Mouse (Mus musculus) adrenal gland, postnatal 36 days (tissue): ENCODE measurements around the gene Gclc. TPM values are rescaled to one million over a fixed set of nuclear protein-coding genes. Genes with fewer than 3 reads are reported as not detected.

Source experiments
- DNase-seq, 2 experiments: peaks; one replicate each; pipeline ENCODE4 v3.0.0; 2021; ENCODE audit warnings: mixed read lengths in 1 of 2
- total RNA-seq, 2 experiments: library from RNA; stranded (reverse); gene quantifications; 2 replicates each; pipeline ENCODE4 v1.2.3; 2021

Gclc gene
- total RNA-seq, 2 experiments from 2014 or later: 40.9 to 47.2 TPM

DNA sequence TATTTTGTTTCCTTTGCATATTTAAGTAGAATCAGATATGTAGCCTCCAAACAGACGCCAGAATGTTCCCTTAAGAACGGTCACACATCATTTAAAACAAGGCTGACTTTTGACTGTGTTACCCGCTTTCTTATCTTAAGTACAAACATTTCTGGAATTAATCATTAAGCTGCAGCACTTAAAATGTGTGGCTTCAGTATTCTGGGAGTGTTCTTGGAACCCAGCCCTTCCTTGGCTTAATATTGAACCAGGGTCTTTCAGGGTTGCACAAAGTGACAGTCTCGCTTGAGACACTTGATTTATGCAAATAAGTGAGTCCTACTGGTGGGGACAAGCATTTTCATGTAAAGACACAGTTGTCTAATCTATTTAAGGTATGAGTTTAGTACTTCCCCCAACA lies 27.9 kb downstream of the Gclc start:
- DNase-seq: no peak

DNA sequence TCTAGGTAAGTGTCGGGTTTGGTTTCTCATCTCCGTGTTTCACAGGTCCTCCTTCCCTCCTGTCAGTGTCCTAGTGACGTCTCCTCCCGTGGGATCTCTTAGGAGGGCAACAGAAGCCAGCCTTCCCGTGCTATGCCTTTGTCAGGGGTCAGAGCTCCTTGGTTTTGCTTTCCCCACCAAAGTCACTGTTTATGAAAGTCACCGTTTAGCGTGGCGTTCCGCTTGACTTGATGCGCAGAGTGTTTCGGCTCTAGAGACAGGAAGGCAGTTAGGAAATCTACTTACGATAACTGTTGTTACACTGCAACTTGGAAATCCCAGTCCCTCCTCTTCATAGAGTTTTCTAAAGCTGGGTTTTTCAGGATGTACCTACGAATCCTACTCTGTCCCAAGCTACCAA lies 28.7 kb downstream of the Gclc start:
- DNase-seq: no peak

DNA sequence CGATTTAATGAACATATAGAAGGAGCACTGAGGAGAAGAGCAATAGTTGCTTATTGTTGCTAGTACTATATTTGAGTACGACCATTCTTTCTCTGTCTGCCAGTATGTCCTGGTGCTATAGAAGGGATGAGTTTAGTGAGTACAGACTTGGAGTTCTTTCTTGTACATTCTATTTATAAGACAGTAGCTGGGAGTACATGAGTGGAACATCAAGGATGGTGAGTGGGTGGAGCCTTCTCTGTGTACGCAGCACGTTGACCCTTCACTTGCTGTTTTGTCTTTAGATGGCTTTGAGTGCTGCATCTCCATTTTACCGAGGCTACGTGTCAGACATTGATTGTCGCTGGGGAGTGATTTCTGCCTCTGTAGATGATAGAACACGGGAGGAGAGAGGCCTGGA lies 31.1 kb downstream of the Gclc start:
- no peak for DNase-seq

DNA sequence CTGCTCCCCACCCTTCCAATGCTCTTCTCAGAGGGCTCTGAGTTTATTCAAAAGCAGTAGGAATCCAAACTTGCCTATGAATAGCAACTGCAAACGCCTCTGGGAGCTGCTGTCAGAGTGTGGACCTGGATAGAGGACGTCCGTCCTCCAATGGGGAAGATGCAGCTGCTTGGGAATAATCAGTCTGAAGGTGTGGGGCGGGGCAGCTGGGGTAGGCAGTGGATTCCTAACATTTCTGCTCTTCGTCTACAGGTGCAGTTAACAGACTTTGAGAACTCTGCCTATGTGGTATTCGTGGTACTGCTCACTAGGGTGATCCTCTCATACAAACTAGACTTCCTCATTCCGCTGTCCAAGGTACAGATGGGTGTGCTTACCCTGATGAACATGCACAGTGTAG lies 33.6 kb downstream of the Gclc start:
- DNase-seq: no peak

GRCm38 (mm10) chr9:77789615-77790348 lies 35.4 kb downstream of the Gclc start:
- peak; percentile 55 to 65 for DNase-seq

DNA sequence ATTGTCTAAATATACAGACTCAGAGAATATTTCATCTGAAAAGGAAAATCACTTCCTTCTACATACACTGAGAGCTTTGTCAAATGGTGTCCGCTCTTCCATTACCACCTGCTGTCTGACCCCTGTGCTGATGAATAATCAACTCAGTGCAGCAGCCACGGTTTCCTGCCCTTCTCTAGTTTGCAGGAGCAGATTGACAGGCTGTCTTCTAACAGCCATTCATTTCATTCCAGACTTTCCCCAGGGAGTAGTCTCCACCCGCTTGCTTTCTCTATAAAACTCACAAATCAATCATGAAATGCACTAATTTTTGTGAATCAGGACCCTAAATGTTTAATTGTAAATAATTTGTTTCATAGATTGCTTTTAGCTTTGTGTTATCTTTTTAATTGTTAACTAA lies 39.5 kb downstream of the Gclc start:
- DNase-seq: no peak

DNA sequence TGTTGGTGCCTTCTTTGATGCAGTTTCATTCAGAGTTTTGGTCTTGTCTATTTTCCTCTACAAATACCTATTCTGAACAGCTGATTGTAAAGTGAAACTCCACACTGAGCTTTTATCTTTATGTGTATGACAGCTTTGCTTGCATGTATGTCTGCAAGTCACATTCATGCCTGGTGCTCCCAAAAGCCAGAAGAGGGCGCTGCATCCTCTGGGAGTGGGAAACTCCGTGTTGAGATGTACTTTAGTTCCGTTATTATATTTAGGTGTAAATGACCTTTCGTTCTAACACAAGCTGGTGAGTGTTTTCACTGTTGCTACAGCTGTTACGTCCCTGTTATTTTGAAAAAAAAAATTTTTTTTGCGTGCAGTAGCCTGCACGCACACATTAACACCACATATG lies 48.1 kb downstream of the Gclc start:
- DNase-seq: peak; percentile 52 to 62

- DNase-seq: no peak
These were observed 52.1 kb downstream of the Gclc start for GRCm38 (mm10) chr9:77806426-77806825.

GRCm38 (mm10) chr9:77806842-77807668 lies 52.7 kb downstream of the Gclc start:
- peak; percentile 85 to 89 for DNase-seq

- DNase-seq: peak in 1 of 2 experiments; percentile 20
These were observed 54.1 kb downstream of the Gclc start for GRCm38 (mm10) chr9:77808481-77808880.

GRCm38 (mm10) chr9:77818858-77819257 lies 64.5 kb downstream of the Gclc start:
- no peak for DNase-seq

GRCm38 (mm10) chr9:77819318-77819717 lies 65.0 kb downstream of the Gclc start:
- no peak for DNase-seq

DNA sequence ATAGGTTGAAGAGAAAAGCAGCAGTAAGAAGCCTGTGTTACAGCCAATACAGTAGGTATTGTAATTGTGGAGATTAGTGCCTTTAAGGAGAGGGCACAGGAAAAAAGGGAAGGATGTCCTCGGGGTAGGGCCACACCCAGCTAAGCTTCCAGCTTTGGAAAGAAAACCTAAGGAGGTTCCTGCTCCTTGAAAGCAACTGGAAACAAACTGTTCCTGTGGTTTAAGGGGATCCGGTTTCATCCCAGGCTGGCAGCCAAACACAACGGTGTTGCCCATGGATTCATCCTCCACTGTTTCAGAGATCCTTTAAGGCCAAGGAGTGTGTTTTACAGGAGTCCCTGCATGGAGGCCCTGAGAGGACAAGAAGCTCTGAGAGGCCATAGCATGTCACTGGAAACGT lies 66.5 kb downstream of the Gclc start:
- DNase-seq: no peak

GRCm38 (mm10) chr9:77825380-77825961 lies 71.1 kb downstream of the Gclc start:
- DNase-seq: peak; percentile 22 to 23

GRCm38 (mm10) chr9:77826237-77826636 lies 71.9 kb downstream of the Gclc start:
- no peak for DNase-seq

GRCm38 (mm10) chr9:77828531-77828965 lies 74.2 kb downstream of the Gclc start:
- peak in 1 of 2 experiments; percentile 28 for DNase-seq

- DNase-seq: peak; percentile 22 to 27
These were observed 80.1 kb downstream of the Gclc start for GRCm38 (mm10) chr9:77834259-77834993.

DNA sequence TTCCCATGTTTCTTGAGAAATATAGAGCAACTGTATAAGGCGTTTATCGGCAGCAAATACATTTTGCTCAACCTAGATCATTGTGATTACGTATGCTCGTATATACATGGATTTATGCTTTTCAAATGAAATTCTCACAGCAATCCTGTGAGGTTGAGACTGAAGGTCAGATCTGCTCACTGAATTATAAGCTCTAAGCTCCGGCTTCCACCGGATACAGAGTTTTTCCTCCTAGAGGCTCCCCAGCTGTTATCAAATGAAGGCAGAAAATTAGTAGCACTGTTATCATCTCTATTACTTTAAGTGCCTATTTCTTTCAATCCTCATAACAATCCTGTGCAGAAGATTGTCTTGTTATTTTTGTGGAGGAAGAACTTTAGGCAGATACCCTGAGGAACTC lies 80.8 kb downstream of the Gclc start:
- DNase-seq: no peak

GRCm38 (mm10) chr9:77835756-77836155 lies 81.4 kb downstream of the Gclc start:
- DNase-seq: no peak

DNA sequence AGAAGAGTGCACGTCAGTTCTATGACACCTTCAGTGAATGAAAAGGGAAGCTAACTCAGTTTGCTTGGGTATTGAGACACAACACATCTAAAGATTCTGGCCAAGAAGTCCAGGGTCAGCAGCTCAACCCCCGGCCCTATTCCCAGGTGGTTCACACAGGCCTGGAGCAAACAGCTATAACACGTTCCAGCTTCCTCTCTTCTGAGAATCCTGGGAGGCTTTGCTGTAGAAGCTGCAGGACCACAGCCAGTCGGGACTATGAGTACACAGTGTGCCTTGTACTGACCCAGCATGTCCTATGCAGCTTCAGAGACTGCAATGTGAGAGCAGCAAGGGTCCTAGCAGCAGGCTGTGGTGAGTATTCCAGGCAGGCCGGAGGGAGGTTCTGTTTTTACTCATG lies 84.3 kb downstream of the Gclc start:
- DNase-seq: peak in 1 of 2 experiments; percentile 22
